Mouse (Mus musculus): Measurements from ENCODE around the gene Anks3. TPM values are rescaled to one million over a fixed set of nuclear protein-coding genes. Genes with fewer than 3 reads are reported as not detected.

Anks3 gene
- polyA plus RNA-seq (2012; rRNA removed) = 56.9 and 77.5 TPM in 2 replicates

DNA sequence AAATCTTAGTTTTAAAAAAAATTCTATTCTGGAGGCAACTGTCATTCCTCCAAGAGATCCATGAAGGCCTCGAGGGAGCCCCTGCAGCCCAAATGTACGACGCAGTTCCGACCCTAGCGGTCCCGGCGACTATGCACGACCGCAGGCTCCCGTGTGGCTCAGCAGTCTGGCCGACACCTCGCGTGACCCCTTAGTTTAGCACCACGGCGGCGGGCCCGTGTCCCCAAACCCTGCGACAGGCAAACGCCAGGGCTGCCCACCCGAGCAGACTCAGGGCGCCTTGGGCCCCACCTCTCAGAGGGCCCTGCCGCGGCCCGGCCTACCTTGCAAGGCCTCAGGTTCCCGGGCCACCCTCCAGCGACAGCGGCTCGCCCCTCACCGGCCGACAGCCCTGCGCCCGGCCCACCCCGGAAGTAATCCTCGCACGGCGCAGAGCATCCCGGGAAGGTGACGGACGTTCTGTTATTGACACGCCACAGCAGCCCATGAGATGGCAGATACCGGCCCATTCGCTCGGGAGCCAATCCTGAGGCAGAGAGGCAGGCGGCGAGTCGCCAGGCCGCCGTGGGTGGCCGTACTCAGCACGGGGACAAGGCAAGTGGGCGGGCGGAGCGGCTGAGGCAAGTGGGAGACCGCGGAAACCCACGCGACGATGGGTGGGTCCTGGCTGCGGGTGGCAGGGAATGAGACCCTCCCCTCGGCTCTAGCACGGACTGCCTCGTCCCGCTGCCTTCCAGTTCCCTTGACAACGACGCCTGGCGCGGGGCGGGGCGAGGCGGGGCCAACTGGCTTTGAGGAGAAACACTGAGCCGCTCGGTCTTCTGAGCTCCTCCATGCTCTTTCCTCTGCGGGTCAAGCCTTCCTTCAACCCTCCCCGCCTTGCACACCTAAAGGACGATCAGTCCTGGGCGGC, at the start of gene Anks3:
Gene Anks3, minus strand, starts transcription at position 409 of the 913 bp plus-strand sequence.
- DNase-seq (ENCODE audit: low spot score) = peak; percentile 92

- peak; percentile 86 for DNase-seq (ENCODE audit: low spot score)
Measured at GRCm38 (mm10) chr16:5013054-5013838, 49.2 kb upstream of the Anks3 start, which contains the start of gene Rogdi. Gene Rogdi (minus strand): TSS chr16:5013553.

DNA sequence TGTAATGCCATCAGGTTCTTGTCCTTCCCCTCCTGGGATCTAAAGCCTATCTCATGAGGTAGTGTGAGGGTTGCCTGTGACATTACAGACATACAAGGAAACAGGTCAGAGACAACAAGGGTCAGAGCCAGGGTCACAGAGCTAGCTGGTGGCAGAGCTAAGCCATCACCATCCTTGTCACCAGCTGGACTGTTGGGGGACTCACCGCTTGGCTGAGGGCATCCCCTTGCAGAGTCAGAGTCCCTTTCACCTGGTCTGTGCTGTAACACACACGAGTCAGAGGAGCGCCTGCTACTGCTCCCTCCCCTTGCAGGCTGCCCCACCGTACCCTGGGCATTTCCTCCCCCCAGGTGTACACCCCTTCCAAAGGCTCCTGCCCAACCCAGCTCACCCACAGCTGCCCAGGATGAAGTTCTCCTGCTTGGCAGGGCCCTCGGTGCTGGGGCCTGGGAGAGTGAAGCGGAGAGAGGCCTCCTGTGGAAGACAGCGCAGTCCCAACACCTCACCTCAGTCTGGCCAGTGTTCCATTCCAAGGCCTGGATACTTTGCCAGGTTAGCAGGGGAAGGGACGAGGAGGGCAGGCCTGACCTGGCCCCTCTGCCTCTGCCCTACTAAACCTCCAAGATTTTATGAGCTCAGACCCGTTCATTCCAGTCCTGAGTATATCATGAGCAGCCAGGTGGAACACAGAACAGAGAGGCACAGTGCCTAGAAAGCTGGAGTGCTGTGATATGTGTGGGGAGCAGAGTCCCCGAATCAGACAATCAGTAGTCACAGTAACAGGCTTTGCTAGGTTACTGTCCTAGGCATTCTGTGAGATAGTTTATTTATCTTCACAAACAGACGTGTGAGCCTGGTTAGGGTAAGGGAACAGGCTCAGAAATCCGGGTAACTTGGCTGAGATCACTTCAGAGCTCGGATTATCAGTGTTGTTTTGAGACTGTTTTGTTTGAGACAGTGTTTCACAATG, 48.3 kb upstream of the Anks3 start:
- no peak for DNase-seq (ENCODE audit: low spot score)

- no peak for DNase-seq (ENCODE audit: low spot score)
Measured at GRCm38 (mm10) chr16:5011285-5011684, 47.3 kb upstream of the Anks3 start.

DNA sequence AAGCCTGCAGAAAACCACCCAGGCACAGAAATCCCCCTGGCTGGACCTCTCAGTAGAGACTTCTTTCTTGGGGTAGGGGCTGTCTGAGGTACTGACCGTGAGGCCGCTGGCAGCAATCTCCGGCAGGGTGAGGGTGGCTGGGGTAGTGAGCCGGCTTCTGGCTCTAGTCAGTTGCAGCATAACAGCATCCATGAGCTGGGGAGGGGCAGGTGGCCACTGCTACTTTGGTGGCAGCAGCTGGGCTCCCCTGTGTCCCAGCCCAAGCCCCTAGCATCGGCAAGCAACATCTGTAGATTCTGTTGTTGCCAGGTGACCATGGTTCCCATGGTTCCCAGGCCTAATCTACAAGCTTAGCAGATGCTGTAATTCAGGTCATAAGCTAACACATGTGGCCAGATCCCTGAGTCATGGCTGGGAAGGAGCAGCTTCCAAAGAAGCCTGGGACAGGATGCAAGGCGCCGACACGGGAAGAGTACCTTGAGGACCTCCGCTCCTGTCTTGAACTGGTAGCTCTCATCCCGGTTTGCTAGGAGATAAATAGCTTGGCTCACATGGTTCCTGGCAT, 46.4 kb upstream of the Anks3 start:
- no peak for DNase-seq (ENCODE audit: low spot score)

DNA sequence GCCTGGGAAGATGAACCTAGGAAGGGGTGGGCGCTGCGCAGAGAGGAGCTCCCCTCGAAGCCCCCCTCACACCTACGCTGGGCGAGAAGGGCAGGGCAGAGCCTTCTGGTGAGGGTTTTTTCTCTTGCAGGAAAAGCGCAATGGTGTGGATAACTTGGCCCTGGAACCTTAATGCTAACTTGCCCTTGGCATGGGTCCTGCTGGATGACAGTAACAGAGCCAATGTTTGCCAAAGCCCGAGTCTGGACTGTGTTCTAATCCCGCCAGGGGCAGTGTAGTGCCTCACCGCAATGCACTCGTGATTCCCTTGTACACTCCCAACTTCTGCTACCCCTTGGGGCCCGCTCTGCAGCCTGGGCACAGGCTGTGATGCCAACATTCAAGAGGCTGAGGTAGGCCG, 44.1 kb upstream of the Anks3 start:
- DNase-seq (ENCODE audit: low spot score) = no peak

- no peak for DNase-seq (ENCODE audit: low spot score)
Measured at GRCm38 (mm10) chr16:5007492-5007891, 43.5 kb upstream of the Anks3 start.

- no peak for DNase-seq (ENCODE audit: low spot score)
Measured at GRCm38 (mm10) chr16:5007067-5007466, 43.1 kb upstream of the Anks3 start, which contains the start of gene Smim22. Gene Smim22 (plus strand): TSS chr16:5007288.

GRCm38 (mm10) chr16:5000611-5001010, 36.6 kb upstream of the Anks3 start:
- no peak for DNase-seq (ENCODE audit: low spot score)

DNA sequence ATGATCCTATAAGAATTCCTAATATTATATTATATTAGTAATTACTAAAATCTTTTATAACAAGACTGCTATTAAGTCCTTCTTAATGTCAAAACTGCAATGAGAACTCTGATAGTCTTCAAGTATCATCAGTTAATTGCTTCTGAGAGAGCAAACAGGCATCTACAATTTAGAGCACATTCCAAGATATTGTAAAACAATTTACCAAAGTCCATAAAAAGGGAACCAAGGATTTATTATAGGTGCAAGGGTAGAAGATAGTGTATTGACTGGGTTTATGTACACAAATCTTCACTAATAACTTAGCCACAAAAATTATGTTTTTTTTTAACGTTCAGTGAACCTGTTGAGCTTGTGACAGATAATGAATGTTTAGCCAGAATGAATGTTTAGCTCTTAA, 35.0 kb upstream of the Anks3 start:
- DNase-seq (ENCODE audit: low spot score) = no peak

GRCm38 (mm10) chr16:4997553-4997952, 33.5 kb upstream of the Anks3 start, which contains the start of gene Sept12:
Gene Sept12 (minus strand): TSS chr16:4997852.
- no peak for DNase-seq (ENCODE audit: low spot score)

DNA sequence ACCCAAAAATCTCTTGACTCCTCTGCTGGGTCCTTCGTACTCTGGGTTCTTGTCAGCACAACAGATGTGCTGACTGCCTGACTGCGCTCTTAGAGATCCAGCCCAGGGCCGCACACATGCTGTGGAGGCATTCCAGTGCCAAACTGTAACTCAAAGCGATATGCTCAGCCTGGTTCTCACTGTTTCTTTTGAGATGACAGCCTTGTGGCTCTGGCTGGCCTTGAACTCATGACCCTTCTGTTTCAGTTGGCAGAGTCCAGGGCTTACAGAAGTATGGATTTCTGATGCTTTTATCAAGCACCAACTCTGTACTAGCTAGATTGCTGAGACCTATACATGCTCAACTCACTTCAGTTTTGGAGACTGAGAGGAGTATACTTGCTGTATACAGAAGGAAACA, 29.3 kb upstream of the Anks3 start:
- DNase-seq (ENCODE audit: low spot score) = no peak

DNA sequence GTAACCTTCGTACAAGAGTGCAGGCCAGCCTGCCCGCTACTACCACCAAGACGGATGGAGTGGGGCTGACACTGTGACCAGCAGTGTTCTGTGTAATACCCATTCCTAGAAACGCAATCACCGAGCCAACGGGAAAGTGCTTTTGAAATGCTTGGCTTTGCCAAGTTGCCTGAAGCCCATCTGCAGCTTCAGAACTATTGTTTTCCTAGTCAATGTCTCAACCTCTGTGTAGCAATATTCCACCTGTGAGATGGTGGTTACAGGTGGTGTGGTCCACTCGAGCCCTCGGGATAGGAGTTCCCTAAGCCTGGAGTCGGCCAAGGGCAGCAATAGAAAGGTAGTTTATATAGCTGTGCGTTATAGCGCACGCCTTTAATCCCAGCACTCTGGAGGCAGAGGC, 20.7 kb upstream of the Anks3 start:
- DNase-seq (ENCODE audit: low spot score) = no peak

DNA sequence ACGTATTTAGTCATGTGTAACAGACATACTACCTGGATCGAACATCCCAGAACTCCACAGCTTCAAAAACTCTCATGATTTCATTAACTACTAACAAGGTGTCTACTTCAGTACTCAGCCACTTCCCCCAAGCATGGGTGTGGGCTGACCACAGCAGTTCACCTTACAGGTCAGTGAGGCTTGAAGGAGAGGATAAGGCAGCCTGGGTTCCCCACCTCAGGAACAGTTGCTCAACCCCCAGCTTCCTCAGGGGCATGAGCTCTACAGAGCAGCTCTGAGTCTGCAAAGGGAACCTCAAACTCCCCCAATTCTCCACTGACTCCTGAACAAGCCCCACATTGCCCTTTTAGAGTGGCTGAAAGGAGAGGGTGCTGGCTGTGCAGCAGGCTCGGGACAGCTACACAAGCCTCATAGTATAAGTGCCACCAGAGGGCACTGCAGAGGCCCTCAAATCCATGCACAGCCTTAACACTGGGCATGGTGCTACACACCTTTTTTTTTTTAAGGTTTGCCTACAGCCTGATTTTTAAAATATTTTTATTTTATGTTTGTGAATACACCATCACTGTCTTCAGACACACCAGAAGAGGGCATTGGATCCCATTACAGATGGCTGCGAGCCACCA, 15.9 kb upstream of the Anks3 start:
- no peak for DNase-seq (ENCODE audit: low spot score)

GRCm38 (mm10) chr16:4978275-4979051, 14.5 kb upstream of the Anks3 start:
- no peak for DNase-seq (ENCODE audit: low spot score)

DNA sequence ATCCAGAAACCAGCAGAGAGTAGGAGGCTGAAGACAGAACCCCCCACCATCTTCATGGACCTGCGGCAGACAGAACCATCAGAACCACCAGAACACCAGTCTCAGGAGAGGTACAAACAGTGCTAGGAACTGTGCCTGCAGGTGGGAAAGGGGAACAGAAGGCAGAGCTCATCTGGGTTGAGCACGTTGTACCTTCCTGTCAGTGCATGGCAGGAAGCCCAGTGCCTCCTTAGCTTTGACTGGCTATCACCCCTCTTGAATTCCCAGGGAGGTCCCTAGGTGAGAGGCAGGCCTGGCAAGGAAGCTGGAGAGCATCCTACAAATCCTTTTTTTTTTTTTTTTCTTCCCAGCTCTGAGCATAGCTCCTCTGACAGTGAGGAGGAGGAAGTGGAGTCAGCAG, 12.2 kb upstream of the Anks3 start:
- no peak for DNase-seq (ENCODE audit: low spot score)

- no peak for DNase-seq (ENCODE audit: low spot score)
Measured at GRCm38 (mm10) chr16:4974521-4974920, 10.5 kb upstream of the Anks3 start.

DNA sequence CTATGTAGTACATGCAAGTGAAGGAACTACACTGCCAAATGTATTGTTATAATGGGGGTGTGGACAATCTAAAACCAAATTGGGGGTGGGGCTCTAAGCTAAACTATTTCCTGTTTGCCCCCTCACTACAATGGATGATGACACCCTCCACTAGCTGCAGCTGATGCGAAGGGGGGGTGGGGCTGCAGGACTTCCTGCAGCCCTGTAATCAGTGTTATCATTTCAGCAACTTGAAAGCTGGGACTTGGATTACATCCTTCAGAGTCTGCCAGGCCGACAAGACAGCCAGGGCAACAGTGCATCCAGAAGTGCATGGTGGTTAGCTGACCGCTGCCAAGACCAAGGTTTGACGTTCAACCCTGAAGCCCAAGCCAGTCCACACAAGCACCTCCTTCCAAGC, 7.6 kb upstream of the Anks3 start:
- DNase-seq (ENCODE audit: low spot score) = no peak

- no peak for DNase-seq (ENCODE audit: low spot score)
Measured at GRCm38 (mm10) chr16:4969055-4969843, 5.2 kb upstream of the Anks3 start.

All from urinary bladder, adult 2 months (tissue).